Mouse (Mus musculus): Measurements from ENCODE around the gene Gde1. TPM values are rescaled to one million over a fixed set of nuclear protein-coding genes. Genes with fewer than 3 reads are reported as not detected.
A peak's percentile ranks its signal among the peaks of the same experiment; 100 is the strongest.

Gene Gde1
- polyA plus RNA-seq, 1 experiment from 2014 or later: 99.7 TPM

- Histone ChIP-seq H3K9ac (ENCODE audit: low read length) (no peak overlapping the region), H3K27me3 (ENCODE audit: control insufficient read depth, insufficient read depth, low read length) (no peaks in the 10 kb centered on the region), H3K9me3 (ENCODE audit: control insufficient read depth, low read length) (no peaks in the 10 kb centered on the region), H3K27ac (ENCODE audit: low read depth, low read length) (no peak overlapping the region), H3K4me1 (ENCODE audit: control insufficient read depth, insufficient read depth, low read length) (peaks cover 10% of the 10 kb centered on the region), H3K36me3 (ENCODE audit: control insufficient read depth, insufficient read depth, low read length) (0 out of 2 replicates have a peak, but pooled peaks cover 2% of the 10 kb centered on the region), H3K4me2 (no peak overlapping the region), H3K4me3 (ENCODE audit: low read depth, low read length) (no peak overlapping the region)
- 77% methylated on average over 1 of the region's 1 CpGs for WGBS
- DNase-seq (ENCODE audit: low spot score, missing footprints) (no peak), ATAC-seq (ENCODE audit: low FRiP score) (no peak)
These were observed 33.2 kb upstream of the Gde1 start for GRCm38 (mm10) chr7:118738730-118739129.

- H3K4me2 ChIP-seq: no peak overlapping the region
- no peaks in the 10 kb centered on the region for H3K4me1 ChIP-seq (ENCODE audit: control insufficient read depth, insufficient read depth, low read length)
- no peak overlapping the region for H3K9ac ChIP-seq (ENCODE audit: low read length)
- no peak overlapping the region for H3K27ac ChIP-seq (ENCODE audit: low read depth, low read length)
- no peak for ATAC-seq (ENCODE audit: low FRiP score)
- H3K36me3 ChIP-seq (ENCODE audit: control insufficient read depth, insufficient read depth, low read length): peaks cover 6% of the 10 kb centered on the region
- H3K4me3 ChIP-seq (ENCODE audit: low read depth, low read length): no peak overlapping the region
- no peak for DNase-seq (ENCODE audit: low spot score, missing footprints)
- WGBS: 94% methylated on average over 13 of the region's 13 CpGs
- no peaks in the 10 kb centered on the region for H3K27me3 ChIP-seq (ENCODE audit: control insufficient read depth, insufficient read depth, low read length)
- H3K9me3 ChIP-seq (ENCODE audit: control insufficient read depth, low read length): no peaks in the 10 kb centered on the region
These were observed 27.6 kb upstream of the Gde1 start for GRCm38 (mm10) chr7:118733225-118733624.

- 94% methylated on average over 3 of the region's 3 CpGs for WGBS
- peaks cover 11% of the 10 kb centered on the region for H3K36me3 ChIP-seq (ENCODE audit: control insufficient read depth, insufficient read depth, low read length)
- DNase-seq (ENCODE audit: low spot score, missing footprints) (no peak), ATAC-seq (ENCODE audit: low FRiP score) (no peak)
- no peaks in the 10 kb centered on the region for H3K27me3 ChIP-seq (ENCODE audit: control insufficient read depth, insufficient read depth, low read length)
- H3K27ac ChIP-seq (ENCODE audit: low read depth, low read length): no peak overlapping the region
- H3K9ac ChIP-seq (ENCODE audit: low read length): no peak overlapping the region
- no peaks in the 10 kb centered on the region for H3K4me1 ChIP-seq (ENCODE audit: control insufficient read depth, insufficient read depth, low read length)
- H3K9me3 ChIP-seq (ENCODE audit: control insufficient read depth, low read length): no peaks in the 10 kb centered on the region
- no peak overlapping the region for H3K4me3 ChIP-seq (ENCODE audit: low read depth, low read length)
- no peak overlapping the region for H3K4me2 ChIP-seq
These were observed 26.2 kb upstream of the Gde1 start for GRCm38 (mm10) chr7:118731781-118732180.

GRCm38 (mm10) chr7:118728846-118729587, 23.4 kb upstream of the Gde1 start:
- Histone ChIP-seq H3K27ac (ENCODE audit: low read depth, low read length) (no peak overlapping the region), H3K27me3 (ENCODE audit: control insufficient read depth, insufficient read depth, low read length) (no peaks in the 10 kb centered on the region), H3K9ac (ENCODE audit: low read length) (no peak overlapping the region), H3K4me3 (ENCODE audit: low read depth, low read length) (no peak overlapping the region), H3K4me2 (no peak overlapping the region), H3K9me3 (ENCODE audit: control insufficient read depth, low read length) (no peaks in the 10 kb centered on the region), H3K4me1 (ENCODE audit: control insufficient read depth, insufficient read depth, low read length) (no peaks in the 10 kb centered on the region), H3K36me3 (ENCODE audit: control insufficient read depth, insufficient read depth, low read length) (peaks cover 16% of the 10 kb centered on the region)
- ATAC-seq (ENCODE audit: low FRiP score) (no peak), DNase-seq (ENCODE audit: low spot score, missing footprints) (no peak)
- WGBS: 95% methylated on average over 13 of the region's 13 CpGs

- DNase-seq (ENCODE audit: low spot score, missing footprints) (no peak), ATAC-seq (ENCODE audit: low FRiP score) (no peak)
- Histone ChIP-seq H3K36me3 (ENCODE audit: control insufficient read depth, insufficient read depth, low read length) (peaks cover 17% of the 10 kb centered on the region), H3K4me1 (ENCODE audit: control insufficient read depth, insufficient read depth, low read length) (no peaks in the 10 kb centered on the region), H3K9me3 (ENCODE audit: control insufficient read depth, low read length) (no peaks in the 10 kb centered on the region), H3K4me3 (ENCODE audit: low read depth, low read length) (no peak overlapping the region), H3K27me3 (ENCODE audit: control insufficient read depth, insufficient read depth, low read length) (no peaks in the 10 kb centered on the region), H3K4me2 (no peak overlapping the region), H3K9ac (ENCODE audit: low read length) (no peak overlapping the region), H3K27ac (ENCODE audit: low read depth, low read length) (no peak overlapping the region)
- 90% methylated on average over 2 of the region's 2 CpGs for WGBS
These were observed 19.9 kb upstream of the Gde1 start for GRCm38 (mm10) chr7:118725459-118725858.

GRCm38 (mm10) chr7:118723927-118724326, 18.3 kb upstream of the Gde1 start:
- H3K4me1 ChIP-seq (ENCODE audit: control insufficient read depth, insufficient read depth, low read length): no peaks in the 10 kb centered on the region
- H3K27me3 ChIP-seq (ENCODE audit: control insufficient read depth, insufficient read depth, low read length): no peaks in the 10 kb centered on the region
- DNase-seq (ENCODE audit: low spot score, missing footprints) (no peak), ATAC-seq (ENCODE audit: low FRiP score) (no peak)
- H3K4me3 ChIP-seq (ENCODE audit: low read depth, low read length): no peak overlapping the region
- H3K9me3 ChIP-seq (ENCODE audit: control insufficient read depth, low read length): no peaks in the 10 kb centered on the region
- H3K9ac ChIP-seq (ENCODE audit: low read length): no peak overlapping the region
- H3K27ac ChIP-seq (ENCODE audit: low read depth, low read length): no peak overlapping the region
- H3K4me2 ChIP-seq: no peak overlapping the region
- 95% methylated on average over 9 of the region's 9 CpGs for WGBS
- H3K36me3 ChIP-seq (ENCODE audit: control insufficient read depth, insufficient read depth, low read length): peaks cover 17% of the 10 kb centered on the region

GRCm38 (mm10) chr7:118718066-118718465, 12.5 kb upstream of the Gde1 start:
- H3K4me2 ChIP-seq: no peak overlapping the region
- peaks cover 7% of the 10 kb centered on the region for H3K36me3 ChIP-seq (ENCODE audit: control insufficient read depth, insufficient read depth, low read length)
- H3K4me1 ChIP-seq (ENCODE audit: control insufficient read depth, insufficient read depth, low read length): peaks cover 8% of the 10 kb centered on the region
- H3K4me3 ChIP-seq (ENCODE audit: low read depth, low read length): no peak overlapping the region
- H3K9ac ChIP-seq (ENCODE audit: low read length): no peak overlapping the region
- H3K9me3 ChIP-seq (ENCODE audit: control insufficient read depth, low read length): no peaks in the 10 kb centered on the region
- DNase-seq (ENCODE audit: low spot score, missing footprints) (no peak), ATAC-seq (ENCODE audit: low FRiP score) (no peak)
- H3K27ac ChIP-seq (ENCODE audit: low read depth, low read length): no peak overlapping the region
- 94% methylated on average over 4 of the region's 4 CpGs for WGBS
- no peaks in the 10 kb centered on the region for H3K27me3 ChIP-seq (ENCODE audit: control insufficient read depth, insufficient read depth, low read length)

GRCm38 (mm10) chr7:118714873-118715272, 9.3 kb upstream of the Gde1 start:
- Histone ChIP-seq H3K27me3 (ENCODE audit: control insufficient read depth, insufficient read depth, low read length) (no peaks in the 10 kb centered on the region), H3K4me2 (no peak overlapping the region), H3K4me1 (ENCODE audit: control insufficient read depth, insufficient read depth, low read length) (peaks cover 10% of the 10 kb centered on the region), H3K9ac (ENCODE audit: low read length) (no peak overlapping the region), H3K36me3 (ENCODE audit: control insufficient read depth, insufficient read depth, low read length) (no peaks in the 10 kb centered on the region; the same call in 1 of the 2 replicates), H3K27ac (ENCODE audit: low read depth, low read length) (no peak overlapping the region), H3K4me3 (ENCODE audit: low read depth, low read length) (no peak overlapping the region), H3K9me3 (ENCODE audit: control insufficient read depth, low read length) (no peaks in the 10 kb centered on the region)
- 97% methylated on average over 1 of the region's 1 CpGs for WGBS
- no peak for DNase-seq (ENCODE audit: low spot score, missing footprints)
- ATAC-seq (ENCODE audit: low FRiP score): no peak

- DNase-seq (ENCODE audit: low spot score, missing footprints) (peak; percentile 98), ATAC-seq (ENCODE audit: low FRiP score) (peak; percentile 98)
- WGBS: under 1% methylated on average over 48 of the region's 48 CpGs
These were observed 6.9 kb upstream of the Gde1 start, which contains the start of gene Ccp110 for GRCm38 (mm10) chr7:118712228-118713173. TSS of gene Ccp110 (plus strand) at chr7:118712552.

More at GRCm38 (mm10) chr7:118712228-118713173, 6.9 kb upstream of the Gde1 start, which contains the start of gene Ccp110:
- Histone ChIP-seq H3K4me2 (peak within 1 kb of the TSS; percentile 69), H3K4me1 (ENCODE audit: control insufficient read depth, insufficient read depth, low read length) (peaks cover 10% of the 10 kb centered on the region), H3K36me3 (ENCODE audit: control insufficient read depth, insufficient read depth, low read length) (no peaks in the 10 kb centered on the region; the same call in 1 of the 2 replicates), H3K9ac (ENCODE audit: low read length) (peak within 1 kb of the TSS; percentile 79), H3K27ac (ENCODE audit: low read depth, low read length) (0 out of 2 replicates have a peak within 1 kb of the TSS, but pooled peaks have one; percentile 25), H3K27me3 (ENCODE audit: control insufficient read depth, insufficient read depth, low read length) (no peaks in the 10 kb centered on the region), H3K4me3 (ENCODE audit: low read depth, low read length) (peak within 1 kb of the TSS; percentile 92), H3K9me3 (ENCODE audit: control insufficient read depth, low read length) (no peaks in the 10 kb centered on the region)
